Mouse (Mus musculus): ENCODE results near the gene Znrf4. TPM values are rescaled to one million over a fixed set of nuclear protein-coding genes. Genes with fewer than 3 reads are reported as not detected.

The Znrf4 gene
- not detected for polyA plus RNA-seq (2017; shearing (Covaris generic))

GRCm38 (mm10) chr17:56512310-56512709 lies at the start of gene Znrf4:
Gene Znrf4 (minus strand): TSS chr17:56512431.

DNA sequence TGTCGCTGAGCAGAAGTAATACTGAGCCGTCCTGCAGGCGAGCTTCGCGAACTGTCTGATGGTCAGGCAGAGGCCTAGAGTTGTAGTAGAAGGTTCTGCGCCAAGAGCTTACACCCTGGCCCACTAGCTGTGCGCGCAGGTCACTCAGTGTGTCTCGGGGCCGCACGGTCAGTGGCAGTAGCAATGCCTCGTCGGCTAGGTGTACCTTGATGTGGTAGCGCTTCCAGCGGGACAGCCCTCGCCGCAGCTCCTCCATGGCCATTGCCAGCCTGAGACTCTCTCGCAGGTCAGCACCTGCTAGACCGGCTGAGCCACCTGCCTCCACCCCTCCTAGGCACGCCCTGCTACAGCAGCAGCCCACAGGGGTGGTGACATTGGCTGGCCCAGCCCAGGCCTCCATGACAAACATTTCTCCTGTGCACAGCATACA lies 41.9 kb upstream of the Znrf4 start, which contains the start of gene Gm20219:
Gene Gm20219, minus strand, starts transcription at position 266 of the 430 bp plus-strand sequence.

GRCm38 (mm10) chr17:56476402-56476752 lies 35.9 kb downstream of the Znrf4 start, which contains the start of gene Ptprs:
Gene Ptprs (minus strand): TSS chr17:56476483.

Other genes with a start within 250 kb of the Znrf4 start
- gene Ticam1, start 235.6 kb downstream of the Znrf4 start, polyA plus RNA-seq (2017; shearing (Covaris generic)): 5.5 TPM
- 35.1 TPM for gene Plin3, start 219.6 kb downstream of the Znrf4 start, polyA plus RNA-seq (2017; shearing (Covaris generic))
- gene Arrdc5, start 212.1 kb downstream of the Znrf4 start, polyA plus RNA-seq (2017; shearing (Covaris generic)): not detected
- gene Uhrf1, start 209.1 kb downstream of the Znrf4 start, polyA plus RNA-seq (2017; shearing (Covaris generic)): 12.0 TPM
- 57.1 TPM for gene Kdm4b, start 186.4 kb downstream of the Znrf4 start, polyA plus RNA-seq (2017; shearing (Covaris generic))
- 44.4 TPM for gene Ptprs, start 35.9 kb downstream of the Znrf4 start, polyA plus RNA-seq (2017; shearing (Covaris generic))
- 1.4 TPM for gene Gm20219, start 42.0 kb upstream of the Znrf4 start, polyA plus RNA-seq (2017; shearing (Covaris generic))
- 151 TPM for gene Safb2, start 72.2 kb upstream of the Znrf4 start, polyA plus RNA-seq (2017; shearing (Covaris generic))
- gene Safb, start 72.4 kb upstream of the Znrf4 start, polyA plus RNA-seq (2017; shearing (Covaris generic)): 170 TPM
- 197 TPM for gene 2410015M20Rik, start 97.3 kb upstream of the Znrf4 start, polyA plus RNA-seq (2017; shearing (Covaris generic))
- 1,792 TPM for gene Rpl36, start 101.0 kb upstream of the Znrf4 start, polyA plus RNA-seq (2017; shearing (Covaris generic))
- 47.3 TPM for gene Lonp1, start 114.5 kb upstream of the Znrf4 start, polyA plus RNA-seq (2017; shearing (Covaris generic))
- gene Catsperd, start 115.7 kb upstream of the Znrf4 start, polyA plus RNA-seq (2017; shearing (Covaris generic)): 2.0 TPM
- gene Ranbp3, start 160.9 kb upstream of the Znrf4 start, polyA plus RNA-seq (2017; shearing (Covaris generic)): 110 TPM
- gene Ndufa11, start 205.3 kb upstream of the Znrf4 start, polyA plus RNA-seq (2017; shearing (Covaris generic)): 249 TPM
- gene Vmac, start 205.6 kb upstream of the Znrf4 start, polyA plus RNA-seq (2017; shearing (Covaris generic)): 21.2 TPM
- gene Nrtn, start 245.1 kb upstream of the Znrf4 start, polyA plus RNA-seq (2017; shearing (Covaris generic)): 0.18 TPM

All from CD4-positive, CD25-positive, alpha-beta regulatory T cell (primary cell).